Mouse (Mus musculus): ENCODE data around the gene Vsig2. TPM values are rescaled to one million over a fixed set of nuclear protein-coding genes. Genes with fewer than 3 reads are reported as not detected.

Gene Vsig2
- polyA plus RNA-seq, 1 experiment from 2014 or later, result 6.1 TPM

DNA sequence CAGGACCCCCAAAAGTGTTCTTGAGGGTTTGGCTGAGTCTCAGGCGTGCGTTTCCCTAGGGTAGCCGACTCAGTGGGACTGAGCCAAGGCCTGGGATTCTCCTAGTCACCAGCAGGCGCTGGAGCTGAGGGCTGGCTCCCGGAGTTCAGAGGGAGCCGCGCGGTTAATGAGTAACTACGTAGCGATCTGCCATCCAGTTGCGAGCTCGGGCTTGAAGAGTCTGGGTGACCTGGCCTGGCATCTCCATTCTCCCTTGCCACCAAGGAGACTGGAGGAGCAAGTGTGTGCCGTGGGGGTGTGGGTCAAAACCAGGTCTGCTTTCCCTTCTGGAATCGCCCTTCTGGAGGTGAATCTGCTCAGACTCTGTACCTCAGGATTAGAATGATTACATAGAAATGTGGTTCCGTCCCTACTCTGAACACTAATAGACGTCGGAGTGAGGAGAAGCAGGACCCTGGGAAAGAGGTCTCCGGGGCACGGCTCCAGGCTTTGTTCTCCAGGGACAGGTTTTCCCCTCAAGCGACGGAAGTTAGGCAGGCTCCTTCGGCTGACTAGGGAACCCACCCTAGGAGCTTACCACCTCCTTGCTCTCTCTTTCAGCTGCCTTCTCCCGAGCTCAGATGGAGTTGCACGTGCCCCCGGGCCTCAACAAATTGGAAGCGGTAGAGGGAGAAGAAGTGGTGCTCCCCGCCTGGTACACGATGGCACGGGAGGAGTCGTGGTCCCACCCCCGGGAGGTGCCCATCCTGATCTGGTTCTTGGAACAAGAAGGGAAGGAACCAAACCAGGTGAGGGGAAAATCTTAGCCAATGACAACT lies 8.0 kb upstream of the Vsig2 start:
- WGBS, result 3% methylated on average over 31 of the region's 31 CpGs
- Histone ChIP-seq H3K36me3 (ENCODE audit: control insufficient read depth, insufficient read depth) (peaks cover 4% of the 10 kb centered on the region; the same call in 1 of the 2 replicates), H3K9ac (ENCODE audit: low read depth, low read length) (peak overlapping the region; percentile 23; the same call in 1 of the 2 replicates), H3K27me3 (replicated peaks; ENCODE audit: control insufficient read depth, insufficient read depth, low read length) (peaks cover 22% of the 10 kb centered on the region), H3K9me3 (ENCODE audit: control insufficient read depth) (no peaks in the 10 kb centered on the region), H3K27ac (ENCODE audit: low read depth, low read length) (peak overlapping the region; percentile 54), H3K4me3 (ENCODE audit: low read depth, low read length) (peak overlapping the region; percentile 45), H3K4me1 (replicated peaks; ENCODE audit: control insufficient read depth, insufficient read depth, low read length) (peaks cover 7% of the 10 kb centered on the region; the same call in 1 of the 2 replicates), H3K4me2 (replicated peaks; ENCODE audit: low read depth) (peak overlapping the region; percentile 95)
- ATAC-seq, result peak; percentile 93
- peak; percentile 76 for TF ChIP-seq CTCF (IDR thresholded peaks at IDR 0.05; ENCODE audit: low read depth)

DNA sequence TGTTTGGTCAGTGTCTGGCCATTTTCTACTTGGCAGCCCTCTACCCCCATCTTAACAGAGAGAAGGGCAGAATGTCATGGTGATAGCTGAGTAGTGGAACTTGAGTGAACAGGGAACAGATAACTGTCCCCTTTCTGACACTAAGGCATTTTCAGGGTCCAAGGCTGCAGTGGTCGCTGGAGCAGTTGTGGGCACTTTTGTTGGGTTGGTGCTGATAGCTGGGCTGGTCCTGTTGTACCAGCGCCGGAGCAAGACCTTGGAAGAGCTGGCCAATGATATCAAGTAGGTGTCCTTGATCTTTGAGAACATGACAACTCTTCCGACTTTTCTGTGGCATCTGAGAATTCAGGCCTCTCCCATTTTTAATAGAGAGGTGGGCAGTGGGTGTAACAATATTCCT lies 2.2 kb upstream of the Vsig2 start:
- no peaks in the 10 kb centered on the region for H3K27me3 ChIP-seq (replicated peaks; ENCODE audit: control insufficient read depth, insufficient read depth, low read length)
- H3K4me1 ChIP-seq (replicated peaks; ENCODE audit: control insufficient read depth, insufficient read depth, low read length), result no peaks in the 10 kb centered on the region
- H3K27ac ChIP-seq (ENCODE audit: low read depth, low read length), result no peak overlapping the region
- H3K4me2 ChIP-seq (replicated peaks; ENCODE audit: low read depth), result no peak overlapping the region
- TF ChIP-seq CTCF (IDR thresholded peaks at IDR 0.05; ENCODE audit: low read depth), result no peak
- H3K9ac ChIP-seq (ENCODE audit: low read depth, low read length), result no peak overlapping the region
- no peak for ATAC-seq
- H3K4me3 ChIP-seq (ENCODE audit: low read depth, low read length), result no peak overlapping the region
- H3K9me3 ChIP-seq (ENCODE audit: control insufficient read depth), result no peaks in the 10 kb centered on the region
- WGBS, result 87% methylated on average over 4 of the region's 4 CpGs
- H3K36me3 ChIP-seq (ENCODE audit: control insufficient read depth, insufficient read depth), result peaks cover 7% of the 10 kb centered on the region; the same call in 1 of the 2 replicates

DNA sequence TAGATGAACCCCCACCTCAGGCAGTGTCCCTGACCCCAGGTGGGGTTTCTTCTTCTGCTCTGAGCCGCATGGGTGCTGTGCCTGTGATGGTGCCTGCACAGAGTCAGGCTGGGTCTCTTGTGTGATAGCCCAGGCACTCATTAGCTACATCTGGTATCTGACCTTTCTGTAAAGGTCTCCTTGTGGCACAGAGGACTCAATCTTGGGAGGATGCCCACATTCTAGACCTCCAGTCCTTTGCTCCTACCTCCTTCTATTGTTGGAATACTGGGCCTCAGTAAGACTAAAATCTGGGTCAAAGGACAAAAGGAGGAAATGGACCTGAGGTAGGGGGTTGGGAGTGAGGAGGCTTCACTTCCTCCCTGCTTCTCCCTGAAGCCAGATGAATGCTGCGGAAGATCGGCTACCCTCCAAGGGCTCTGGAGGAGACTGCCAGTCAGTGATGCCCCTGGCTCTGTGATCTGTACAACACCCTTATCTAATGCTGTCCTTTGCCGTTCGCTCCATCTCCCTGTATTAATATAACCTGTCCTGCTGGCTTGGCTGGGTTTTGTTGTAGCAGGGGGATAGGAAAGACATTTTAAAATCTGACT lies 1.3 kb upstream of the Vsig2 start:
- H3K36me3 ChIP-seq (ENCODE audit: control insufficient read depth, insufficient read depth), result peaks cover 7% of the 10 kb centered on the region; the same call in 1 of the 2 replicates
- no peak overlapping the region for H3K4me2 ChIP-seq (replicated peaks; ENCODE audit: low read depth)
- H3K4me3 ChIP-seq (ENCODE audit: low read depth, low read length), result no peak overlapping the region
- no peaks in the 10 kb centered on the region for H3K27me3 ChIP-seq (replicated peaks; ENCODE audit: control insufficient read depth, insufficient read depth, low read length)
- WGBS, result 81% methylated on average over 5 of the region's 5 CpGs
- no peaks in the 10 kb centered on the region for H3K9me3 ChIP-seq (ENCODE audit: control insufficient read depth)
- no peaks in the 10 kb centered on the region for H3K4me1 ChIP-seq (replicated peaks; ENCODE audit: control insufficient read depth, insufficient read depth, low read length)
- H3K27ac ChIP-seq (ENCODE audit: low read depth, low read length), result no peak overlapping the region
- no peak overlapping the region for H3K9ac ChIP-seq (ENCODE audit: low read depth, low read length)
- ATAC-seq, result no peak
- no peak for TF ChIP-seq CTCF (IDR thresholded peaks at IDR 0.05; ENCODE audit: low read depth)

DNA sequence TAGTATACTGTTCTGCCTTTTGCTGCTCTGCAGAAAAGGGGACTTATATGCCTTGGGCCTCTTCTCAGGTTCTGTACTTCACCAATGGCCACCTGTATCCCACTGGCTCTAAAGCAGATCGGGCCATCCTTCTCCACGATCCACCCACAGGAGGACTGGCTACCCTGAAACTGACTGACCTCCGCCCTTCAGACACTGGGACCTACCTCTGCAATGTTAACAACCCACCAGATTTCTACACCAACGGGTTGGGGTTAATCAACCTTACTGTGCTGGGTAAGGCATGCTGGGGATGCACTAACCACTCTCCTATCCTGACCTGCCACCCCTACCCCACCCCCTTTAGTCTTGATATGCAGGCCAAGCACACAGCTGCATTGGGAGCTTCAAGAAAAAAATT lies 1.2 kb downstream of the Vsig2 start:
- H3K9me3 ChIP-seq (ENCODE audit: control insufficient read depth), result no peaks in the 10 kb centered on the region

DNA sequence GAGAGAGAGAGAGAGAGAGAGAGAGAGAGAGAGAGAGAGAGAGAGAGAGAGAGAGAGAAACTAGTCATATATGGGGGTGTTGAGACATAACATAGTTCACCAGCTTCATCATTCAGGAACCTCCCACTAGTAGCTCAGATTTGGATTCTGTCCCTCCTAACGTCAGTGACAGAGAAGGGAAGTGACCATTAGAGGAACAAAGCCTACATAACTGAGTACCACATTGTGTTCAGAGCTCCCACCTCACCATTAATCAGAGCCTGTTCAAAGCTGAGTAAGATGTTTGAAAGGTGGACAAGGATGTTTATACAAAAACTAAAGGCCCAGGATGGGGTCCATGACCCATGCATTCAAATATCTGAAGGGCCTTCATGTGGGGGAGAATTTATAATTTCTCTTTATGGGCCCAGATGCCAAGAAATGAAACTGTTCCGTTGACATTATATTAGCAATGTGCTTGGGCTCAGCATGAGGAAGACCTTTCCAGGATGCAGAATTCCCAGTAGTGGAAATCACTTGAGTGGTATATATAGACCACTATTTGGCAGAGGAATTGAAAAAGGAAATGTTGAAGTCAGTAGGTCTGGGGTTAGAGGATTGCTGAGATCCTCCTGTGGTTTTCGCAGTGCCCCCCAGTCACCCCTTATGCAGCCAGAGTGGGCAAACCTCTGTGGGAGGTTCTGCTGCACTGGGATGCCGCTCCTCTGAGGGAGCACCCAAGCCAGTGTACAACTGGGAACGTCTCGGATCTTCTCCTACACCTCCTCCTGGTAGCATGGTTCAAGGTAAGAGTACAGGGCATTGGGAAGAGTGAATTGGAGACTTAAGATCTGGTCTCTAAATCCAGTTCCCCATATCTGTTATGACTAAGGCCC lies 1.9 kb downstream of the Vsig2 start:
- WGBS, result 77% methylated on average over 6 of the region's 6 CpGs
- no peak overlapping the region for H3K4me2 ChIP-seq (replicated peaks; ENCODE audit: low read depth)

More for the DNA sequence above, 1.2 kb downstream of the Vsig2 start:
- Histone ChIP-seq H3K9ac (ENCODE audit: low read depth, low read length) (no peak overlapping the region), H3K27me3 (replicated peaks; ENCODE audit: control insufficient read depth, insufficient read depth, low read length) (peaks cover 2% of the 10 kb centered on the region; the same call in 1 of the 2 replicates), H3K4me3 (ENCODE audit: low read depth, low read length) (no peak overlapping the region), H3K4me1 (replicated peaks; ENCODE audit: control insufficient read depth, insufficient read depth, low read length) (no peaks in the 10 kb centered on the region), H3K4me2 (replicated peaks; ENCODE audit: low read depth) (no peak overlapping the region), H3K36me3 (ENCODE audit: control insufficient read depth, insufficient read depth) (0 out of 2 replicates have a peak, but pooled peaks cover 3% of the 10 kb centered on the region), H3K27ac (ENCODE audit: low read depth, low read length) (no peak overlapping the region)
- no peak for ATAC-seq
- no peak for TF ChIP-seq CTCF (IDR thresholded peaks at IDR 0.05; ENCODE audit: low read depth)
- WGBS, result 89% methylated on average over 4 of the region's 4 CpGs

More for the DNA sequence above, 1.9 kb downstream of the Vsig2 start:
- H3K27me3 ChIP-seq (replicated peaks; ENCODE audit: control insufficient read depth, insufficient read depth, low read length), result peaks cover 9% of the 10 kb centered on the region
- H3K9me3 ChIP-seq (ENCODE audit: control insufficient read depth), result no peaks in the 10 kb centered on the region
- H3K9ac ChIP-seq (ENCODE audit: low read depth, low read length), result no peak overlapping the region
- H3K36me3 ChIP-seq (ENCODE audit: control insufficient read depth, insufficient read depth), result 0 out of 2 replicates have a peak, but pooled peaks cover 3% of the 10 kb centered on the region
- no peak overlapping the region for H3K4me3 ChIP-seq (ENCODE audit: low read depth, low read length)
- H3K27ac ChIP-seq (ENCODE audit: low read depth, low read length), result no peak overlapping the region
- no peak for ATAC-seq
- TF ChIP-seq CTCF (IDR thresholded peaks at IDR 0.05; ENCODE audit: low read depth), result no peak
- no peaks in the 10 kb centered on the region for H3K4me1 ChIP-seq (replicated peaks; ENCODE audit: control insufficient read depth, insufficient read depth, low read length)
